ENCODE assay signal across 14 mouse cellular contexts in genomic region chr8:84070667-84071066, GRCm38 (mm10). TPM values are rescaled to one million over a fixed set of nuclear protein-coding genes. Genes with fewer than 3 reads are reported as not detected.
DNase-seq lines count a peak whose midpoint lies in the region; ATAC-seq and TF ChIP-seq lines count a peak whose summit lies in the region.
"Had no signal": no experiment of that assay in that cellular context is flagged by ENCODE, and none has a peak within 500 bp of the region (broad histone marks: within the 10 kb centered on the region; RNA-seq: fewer than 3 reads in every experiment).

No protein-coding gene starts in this region.

- 81% methylated on average over 2 of the region's 2 CpGs for WGBS in forebrain, embryonic 14.5 days
- WGBS in forebrain, embryonic 10.5 days: 89% methylated on average over 2 of the region's 2 CpGs
- 53% methylated on average over 2 of the region's 2 CpGs for WGBS in hindbrain, postnatal 0 days
- 85% methylated on average over 2 of the region's 2 CpGs for WGBS in hindbrain, embryonic 13.5 days
- 83% methylated on average over 2 of the region's 2 CpGs for WGBS in midbrain, embryonic 14.5 days

- intact Hi-C loops in heart, postnatal 10 days (cut with DNase I): no loop called here

- ATAC-seq in forebrain, embryonic 14.5 days: no peak
- ATAC-seq in hindbrain, postnatal 0 days: no peak
- ATAC-seq in hindbrain, embryonic 13.5 days (ENCODE audit: low FRiP score): no peak
- ATAC-seq in midbrain, embryonic 14.5 days (ENCODE audit: low FRiP score, low TSS enrichment): no peak

- 0 out of 2 replicates have a peak, but pooled peaks cover 3% of the 10 kb centered on the region for H3K36me3 ChIP-seq in forebrain, embryonic 14.5 days (ENCODE audit: control insufficient read depth, insufficient read depth, low read length)
- H3K36me3 ChIP-seq in forebrain, embryonic 10.5 days (replicated peaks): peaks cover 21% of the 10 kb centered on the region
- 0 out of 2 replicates have a peak, but pooled peaks cover 13% of the 10 kb centered on the region for H3K36me3 ChIP-seq in hindbrain, postnatal 0 days (ENCODE audit: insufficient read depth, low read length)
- peaks cover 16% of the 10 kb centered on the region for H3K36me3 ChIP-seq in hindbrain, embryonic 13.5 days
- H3K36me3 ChIP-seq in myocyte (ENCODE audit: control insufficient read depth, insufficient read depth): no peaks in the 10 kb centered on the region
- H3K36me3 ChIP-seq in midbrain, embryonic 14.5 days (ENCODE audit: control insufficient read depth, insufficient read depth, low read length): peaks cover 14% of the 10 kb centered on the region

- TF ChIP-seq POLR2A in myocyte (IDR thresholded peaks at IDR 0.05; ENCODE audit: insufficient read length, low read depth): no peak

- H3ac ChIP-seq in myocyte (ENCODE audit: control insufficient read depth, insufficient read length): no peak overlapping the region

- no peak overlapping the region for H3K27ac ChIP-seq in forebrain, embryonic 14.5 days (ENCODE audit: low read depth, low read length)
- H3K27ac ChIP-seq in forebrain, embryonic 10.5 days: no peak overlapping the region
- peak overlapping the region; percentile 65; the same call in 1 of the 2 replicates for H3K27ac ChIP-seq in hindbrain, postnatal 0 days
- H3K27ac ChIP-seq in hindbrain, embryonic 13.5 days: no peak overlapping the region
- H3K27ac ChIP-seq in midbrain, embryonic 14.5 days (replicated peaks; ENCODE audit: low read depth, low read length): no peak overlapping the region
- H3K27ac ChIP-seq: embryonic facial prominence, embryonic 10.5 days; liver, embryonic 14.5 days; neural tube, embryonic 12.5 days had no signal

- no peak overlapping the region for H3K4me2 ChIP-seq in forebrain, embryonic 14.5 days (ENCODE audit: low read length)
- no peak overlapping the region for H3K4me2 ChIP-seq in hindbrain, postnatal 0 days (ENCODE audit: low read depth, low read length)
- H3K4me2 ChIP-seq in hindbrain, embryonic 13.5 days: no peak overlapping the region
- no peak overlapping the region for H3K4me2 ChIP-seq in myocyte (ENCODE audit: low read depth)
- no peak overlapping the region for H3K4me2 ChIP-seq in midbrain, embryonic 14.5 days (ENCODE audit: low read length)
- H3K4me2 ChIP-seq: neural tube, embryonic 12.5 days had no signal

- no peak overlapping the region for H3K4me3 ChIP-seq in forebrain, embryonic 14.5 days (ENCODE audit: low read depth, low read length)
- no peak overlapping the region for H3K4me3 ChIP-seq in forebrain, embryonic 10.5 days
- no peak overlapping the region for H3K4me3 ChIP-seq in hindbrain, postnatal 0 days (ENCODE audit: low read length)
- H3K4me3 ChIP-seq in hindbrain, embryonic 13.5 days: no peak overlapping the region
- H3K4me3 ChIP-seq in myocyte: no peak overlapping the region
- no peak overlapping the region for H3K4me3 ChIP-seq in midbrain, embryonic 14.5 days (replicated peaks; ENCODE audit: low read depth, low read length)
- H3K4me3 ChIP-seq: embryonic facial prominence, embryonic 10.5 days; neural tube, embryonic 12.5 days had no signal

- DNase-seq in forebrain, embryonic 14.5 days (ENCODE audit: low spot score): no peak
- no peak for DNase-seq in forebrain, embryonic 10.5 days (ENCODE audit: extremely low spot score, low spot score)
- DNase-seq in hindbrain, postnatal 0 days (ENCODE audit: low spot score): peak; percentile 26
- DNase-seq in heart, postnatal 10 days: peak; percentile 63 to 66
- DNase-seq in midbrain, embryonic 14.5 days: no peak
- DNase-seq in kidney, adult 9 months: no peak
- DNase-seq: kidney, postnatal 25 days; spleen, adult 18-20 months had no signal

- H3K4me1 ChIP-seq in forebrain, embryonic 14.5 days (ENCODE audit: control insufficient read depth, insufficient read depth, low read length): peaks cover 9% of the 10 kb centered on the region; the same call in 1 of the 2 replicates
- peaks cover 76% of the 10 kb centered on the region for H3K4me1 ChIP-seq in forebrain, embryonic 10.5 days
- H3K4me1 ChIP-seq in hindbrain, postnatal 0 days (ENCODE audit: insufficient read depth, low read length): peaks cover 33% of the 10 kb centered on the region
- H3K4me1 ChIP-seq in hindbrain, embryonic 13.5 days (replicated peaks): peaks cover 73% of the 10 kb centered on the region
- H3K4me1 ChIP-seq in midbrain, embryonic 14.5 days (ENCODE audit: control insufficient read depth, insufficient read depth, low read length): peaks cover 30% of the 10 kb centered on the region

- H3K9me3 ChIP-seq in forebrain, embryonic 14.5 days (replicated peaks; ENCODE audit: control insufficient read depth, low read length): no peaks in the 10 kb centered on the region
- H3K9me3 ChIP-seq in forebrain, embryonic 10.5 days: no peaks in the 10 kb centered on the region
- no peaks in the 10 kb centered on the region for H3K9me3 ChIP-seq in hindbrain, postnatal 0 days (ENCODE audit: low read length)
- H3K9me3 ChIP-seq in hindbrain, embryonic 13.5 days: no peaks in the 10 kb centered on the region
- H3K9me3 ChIP-seq in midbrain, embryonic 14.5 days (ENCODE audit: control insufficient read depth, low read length): no peaks in the 10 kb centered on the region
- H3K9me3 ChIP-seq: embryonic facial prominence, embryonic 10.5 days; neural tube, embryonic 12.5 days had no signal

- H3K9ac ChIP-seq in forebrain, embryonic 14.5 days (ENCODE audit: low read length): 0 out of 2 replicates have a peak overlapping the region, but pooled peaks have one; percentile 5
- H3K9ac ChIP-seq in hindbrain, postnatal 0 days (replicated peaks; ENCODE audit: low read length): no peak overlapping the region
- H3K9ac ChIP-seq in hindbrain, embryonic 13.5 days: no peak overlapping the region
- no peak overlapping the region for H3K9ac ChIP-seq in midbrain, embryonic 14.5 days (replicated peaks; ENCODE audit: low read length)
- H3K9ac ChIP-seq: liver, embryonic 14.5 days; neural tube, embryonic 12.5 days had no signal

- H3K79me2 ChIP-seq in myocyte (ENCODE audit: control insufficient read depth, insufficient read depth): peaks cover 29% of the 10 kb centered on the region

- no peaks in the 10 kb centered on the region for H3K27me3 ChIP-seq in forebrain, embryonic 14.5 days (replicated peaks; ENCODE audit: control insufficient read depth, insufficient read depth, low read length)
- H3K27me3 ChIP-seq in forebrain, embryonic 10.5 days (ENCODE audit: poor library complexity, severe bottlenecking): no peaks in the 10 kb centered on the region
- no peaks in the 10 kb centered on the region for H3K27me3 ChIP-seq in hindbrain, postnatal 0 days (ENCODE audit: insufficient read depth, low read length)
- H3K27me3 ChIP-seq in hindbrain, embryonic 13.5 days: no peaks in the 10 kb centered on the region
- no peaks in the 10 kb centered on the region for H3K27me3 ChIP-seq in myocyte (ENCODE audit: control insufficient read depth, insufficient read depth, insufficient read length)
- H3K27me3 ChIP-seq in midbrain, embryonic 14.5 days (ENCODE audit: control insufficient read depth, insufficient read depth, low read length): no peaks in the 10 kb centered on the region
- H3K27me3 ChIP-seq: neural tube, embryonic 12.5 days had no signal

- TF ChIP-seq CTCF in hindbrain, postnatal 0 days (IDR thresholded peaks at IDR 0.05; ENCODE audit: low read depth): no peak

RNA-seq across cellular contexts. Expression of gene Rfx1, which starts 4.0 kb away (rescaled TPM):
- polyA plus RNA-seq in forebrain, embryonic 14.5 days (2014; fragmentation: Nextera tagmentation; extraction: Ambion mirVana): 6.8 and 8.7 TPM in 2 replicates
- 8.4 and 8.5 TPM in 2 replicates for polyA plus RNA-seq in forebrain, embryonic 10.5 days (2016; fragmentation: Nextera tagmentation; extraction: Ambion mirVana)
- 29.0 and 30.0 TPM in 2 replicates for total RNA-seq in hindbrain, postnatal 0 days (2014; rRNA removed)
- polyA plus RNA-seq in hindbrain, postnatal 0 days (2015; fragmentation: Nextera tagmentation; extraction: Ambion mirVana): 6.0 and 6.2 TPM in 2 replicates
- polyA plus RNA-seq in hindbrain, embryonic 13.5 days (2015; fragmentation: Nextera tagmentation; extraction: Ambion mirVana): 7.8 and 8.3 TPM in 2 replicates
- 10 to 100 TPM; 12.4 to 15.4 TPM for total RNA-seq in heart, postnatal 10 days (2021)
- polyA plus RNA-seq in myocyte (2012; fragmentation: generic; extraction: Trizol): 9.9 TPM
- 11.2 and 12.2 TPM in 2 replicates for polyA plus RNA-seq in midbrain, embryonic 14.5 days (2014; fragmentation: Nextera tagmentation; extraction: Ambion mirVana)

RNA-seq across cellular contexts. Expression of gene Gm10643, which starts 5.7 kb away (rescaled TPM):
- 1.3 and 1.5 TPM in 2 replicates for polyA plus RNA-seq in forebrain, embryonic 14.5 days (2014; fragmentation: Nextera tagmentation; extraction: Ambion mirVana)
- polyA plus RNA-seq in forebrain, embryonic 10.5 days (2016; fragmentation: Nextera tagmentation; extraction: Ambion mirVana): 1.0 and 1.5 TPM in 2 replicates
- total RNA-seq in hindbrain, postnatal 0 days (2014; rRNA removed): 0.25 and 3.0 TPM in 2 replicates
- polyA plus RNA-seq in hindbrain, postnatal 0 days (2015; fragmentation: Nextera tagmentation; extraction: Ambion mirVana): 1.6 and 2.4 TPM in 2 replicates
- 1.4 and 1.7 TPM in 2 replicates for polyA plus RNA-seq in hindbrain, embryonic 13.5 days (2015; fragmentation: Nextera tagmentation; extraction: Ambion mirVana)
- 1 to 10 TPM; 3.3 to 4.3 TPM for total RNA-seq in heart, postnatal 10 days (2021)
- 0.35 TPM for polyA plus RNA-seq in myocyte (2012; fragmentation: generic; extraction: Trizol)
- 1.5 and 2.4 TPM in 2 replicates for polyA plus RNA-seq in midbrain, embryonic 14.5 days (2014; fragmentation: Nextera tagmentation; extraction: Ambion mirVana)

RNA-seq across cellular contexts. Expression of gene Rln3, which starts 25.9 kb away (rescaled TPM):
- not detected in 2 replicates for polyA plus RNA-seq in forebrain, embryonic 14.5 days (2014; fragmentation: Nextera tagmentation; extraction: Ambion mirVana)
- polyA plus RNA-seq in forebrain, embryonic 10.5 days (2016; fragmentation: Nextera tagmentation; extraction: Ambion mirVana): not detected in 2 replicates
- total RNA-seq in hindbrain, postnatal 0 days (2014; rRNA removed): 9.0 and 18.8 TPM in 2 replicates
- 6.1 and 6.6 TPM in 2 replicates for polyA plus RNA-seq in hindbrain, postnatal 0 days (2015; fragmentation: Nextera tagmentation; extraction: Ambion mirVana)
- polyA plus RNA-seq in hindbrain, embryonic 13.5 days (2015; fragmentation: Nextera tagmentation; extraction: Ambion mirVana): 0.44 TPM in 1 of 2 replicates, not detected in the other
- not detected for total RNA-seq in heart, postnatal 10 days (2021)
- not detected for polyA plus RNA-seq in myocyte (2012; fragmentation: generic; extraction: Trizol)
- polyA plus RNA-seq in midbrain, embryonic 14.5 days (2014; fragmentation: Nextera tagmentation; extraction: Ambion mirVana): 1.2 TPM in 1 of 2 replicates, not detected in the other
- total RNA-seq: megakaryocyte-erythroid progenitor cell, adult 5-6 weeks had no signal
- polyA plus RNA-seq: embryonic facial prominence, embryonic 10.5 days; liver, embryonic 14.5 days; neural tube, embryonic 12.5 days had no signal

RNA-seq across cellular contexts. Expression of gene Il27ra, which starts 28.3 kb away (rescaled TPM):
- 0.19 and 0.70 TPM in 2 replicates for polyA plus RNA-seq in forebrain, embryonic 14.5 days (2014; fragmentation: Nextera tagmentation; extraction: Ambion mirVana)
- polyA plus RNA-seq in forebrain, embryonic 10.5 days (2016; fragmentation: Nextera tagmentation; extraction: Ambion mirVana): 0.12 and 0.30 TPM in 2 replicates
- total RNA-seq in hindbrain, postnatal 0 days (2014; rRNA removed): 0.29 and 0.47 TPM in 2 replicates
- 0.29 and 0.62 TPM in 2 replicates for polyA plus RNA-seq in hindbrain, postnatal 0 days (2015; fragmentation: Nextera tagmentation; extraction: Ambion mirVana)
- 0.22 and 0.66 TPM in 2 replicates for polyA plus RNA-seq in hindbrain, embryonic 13.5 days (2015; fragmentation: Nextera tagmentation; extraction: Ambion mirVana)
- 1 to 10 TPM; 5.9 to 6.0 TPM for total RNA-seq in heart, postnatal 10 days (2021)
- 0.07 TPM for polyA plus RNA-seq in myocyte (2012; fragmentation: generic; extraction: Trizol)
- 0.16 and 0.33 TPM in 2 replicates for polyA plus RNA-seq in midbrain, embryonic 14.5 days (2014; fragmentation: Nextera tagmentation; extraction: Ambion mirVana)

RNA-seq across cellular contexts. Expression of gene Dcaf15, which starts 33.9 kb away (rescaled TPM):
- polyA plus RNA-seq in forebrain, embryonic 14.5 days (2014; fragmentation: Nextera tagmentation; extraction: Ambion mirVana): 15.8 and 17.8 TPM in 2 replicates
- 17.0 and 18.5 TPM in 2 replicates for polyA plus RNA-seq in forebrain, embryonic 10.5 days (2016; fragmentation: Nextera tagmentation; extraction: Ambion mirVana)
- total RNA-seq in hindbrain, postnatal 0 days (2014; rRNA removed): 77.0 and 77.6 TPM in 2 replicates
- 18.4 and 18.5 TPM in 2 replicates for polyA plus RNA-seq in hindbrain, postnatal 0 days (2015; fragmentation: Nextera tagmentation; extraction: Ambion mirVana)
- 20.2 and 22.2 TPM in 2 replicates for polyA plus RNA-seq in hindbrain, embryonic 13.5 days (2015; fragmentation: Nextera tagmentation; extraction: Ambion mirVana)
- total RNA-seq in heart, postnatal 10 days (2021): 10 to 100 TPM; 13.7 to 13.9 TPM
- polyA plus RNA-seq in myocyte (2012; fragmentation: generic; extraction: Trizol): 24.3 TPM
- 19.9 and 26.0 TPM in 2 replicates for polyA plus RNA-seq in midbrain, embryonic 14.5 days (2014; fragmentation: Nextera tagmentation; extraction: Ambion mirVana)

Comparison
In these comparisons a context has a peak if more than half of its experiments do, and no peak if none do; other contexts are left out.
1. DNase-seq: peak in hindbrain, postnatal 0 days (single experiment) and heart, postnatal 10 days (2 of 2); none in forebrain, embryonic 14.5 days (single experiment), forebrain, embryonic 10.5 days (single experiment), midbrain, embryonic 14.5 days (single experiment) and kidney, adult 9 months (single experiment).